Mouse (Mus musculus): ENCODE results near the gene Ildr1. TPM values are rescaled to one million over a fixed set of nuclear protein-coding genes. Genes with fewer than 3 reads are reported as not detected.

Ildr1 gene
- 0.73 and 1.0 TPM in 2 replicates for polyA plus RNA-seq (2012; rRNA removed)

DNA sequence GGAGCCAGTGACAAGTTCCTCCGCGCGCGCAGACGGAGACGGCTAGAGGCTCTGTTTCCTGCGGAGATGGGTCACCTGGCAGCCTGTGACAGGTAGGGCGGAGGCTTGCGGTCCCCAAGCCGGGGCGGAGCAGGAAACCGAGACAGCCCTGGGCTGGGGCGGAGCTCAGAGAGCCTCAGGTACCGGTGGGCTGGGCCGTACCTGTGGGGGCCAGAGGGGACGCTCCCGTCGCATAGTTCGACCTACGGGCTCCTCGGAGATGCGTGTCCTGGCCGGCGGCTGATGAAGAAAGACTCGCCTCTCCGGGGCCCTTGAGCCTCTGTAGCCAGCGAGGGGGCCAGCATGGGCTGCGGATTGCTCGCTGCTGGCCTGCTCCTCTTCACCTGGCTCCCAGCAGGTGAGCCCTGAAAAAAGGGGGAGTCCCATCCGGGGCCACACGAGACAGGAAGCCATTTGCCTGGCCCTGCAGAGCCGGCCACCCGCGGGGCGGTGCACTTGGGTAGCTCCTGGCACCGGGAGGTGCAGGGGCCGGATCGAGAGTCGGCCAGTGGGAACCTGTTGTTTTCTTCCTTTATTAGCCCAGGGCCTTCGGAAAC is at the start of gene Ildr1:
Ildr1 (plus strand) TSS at position 161 of the 596 bp plus-strand sequence.

DNA sequence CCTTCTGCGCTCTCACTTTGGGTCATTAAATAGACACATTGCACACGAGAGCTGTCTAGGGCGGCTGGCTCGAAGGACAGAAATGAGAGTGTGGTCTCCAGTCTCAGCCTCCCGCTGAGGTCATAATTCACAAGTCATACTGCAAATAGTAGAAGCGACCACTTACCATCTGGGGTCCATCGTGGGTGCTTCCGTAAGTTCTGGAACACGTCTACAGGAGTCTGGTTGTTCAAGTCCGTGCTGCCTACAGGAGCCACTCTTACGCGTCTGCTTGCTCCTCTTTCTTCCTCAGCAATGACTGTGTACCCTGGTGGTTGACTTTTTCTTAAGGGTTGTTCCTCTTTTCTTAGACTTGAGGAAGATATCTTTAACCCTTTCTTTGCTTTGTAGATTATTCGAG is 28.0 kb upstream of the Ildr1 start, which contains the start of gene Cd86:
Cd86 (minus strand) TSS at position 300 of the 400 bp plus-strand sequence.

Other genes starting within 250 kb of the Ildr1 start
- not detected in 2 replicates for gene Stfa3, start 238.6 kb upstream of the Ildr1 start, polyA plus RNA-seq (2012; rRNA removed)
- 0.14 and 0.26 TPM in 2 replicates for gene Casr, start 131.8 kb upstream of the Ildr1 start, polyA plus RNA-seq (2012; rRNA removed)
- 0.10 and 0.23 TPM in 2 replicates for gene Cd86, start 27.9 kb upstream of the Ildr1 start, polyA plus RNA-seq (2012; rRNA removed)
- 0.19 TPM in 1 of 2 replicates, not detected in the other for gene Slc15a2, start 91.0 kb downstream of the Ildr1 start, polyA plus RNA-seq (2012; rRNA removed)
- gene Iqcb1, start 134.4 kb downstream of the Ildr1 start, polyA plus RNA-seq (2012; rRNA removed): 0.02 and 0.24 TPM in 2 replicates
- not detected in 2 replicates for gene Eaf2, start 181.0 kb downstream of the Ildr1 start, polyA plus RNA-seq (2012; rRNA removed)
- gene Golgb1, start 181.2 kb downstream of the Ildr1 start, polyA plus RNA-seq (2012; rRNA removed): 19.9 and 24.4 TPM in 2 replicates
- gene Hcls1, start 241.0 kb downstream of the Ildr1 start, polyA plus RNA-seq (2012; rRNA removed): 2.3 and 3.7 TPM in 2 replicates

Data from stomach, adult 2 months (tissue).